Mouse (Mus musculus): ENCODE measurements around the gene Zdhhc18. TPM values are rescaled to one million over a fixed set of nuclear protein-coding genes. Genes with fewer than 3 reads are reported as not detected.
A peak's percentile ranks its signal among the peaks of the same experiment; 100 is the strongest.

Zdhhc18 gene
- total RNA-seq, 2 experiments from 2014 or later = 29.3 to 32.9 TPM

DNA sequence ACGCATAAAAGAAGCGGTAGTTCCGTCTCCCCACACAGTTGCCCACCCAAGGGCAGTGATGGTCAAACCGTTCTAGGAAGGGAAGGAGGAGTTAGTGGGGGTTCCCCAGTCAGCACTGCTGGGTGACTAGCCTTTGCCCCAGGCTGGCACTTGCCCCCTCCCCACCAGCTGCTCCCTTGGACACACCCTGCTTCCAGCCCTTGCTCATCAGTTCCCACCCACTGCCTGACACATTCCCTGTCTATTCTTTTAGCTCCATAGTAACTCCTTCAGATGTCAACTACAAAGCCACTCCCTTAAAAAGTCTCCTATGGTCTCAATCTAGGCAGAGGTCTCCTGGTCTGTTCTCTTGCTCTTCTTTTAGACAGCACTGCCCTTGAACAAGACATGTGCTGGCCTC lies 36.1 kb downstream of the Zdhhc18 start:
- no peak for DNase-seq (ENCODE audit: low spot score in 2 of 2)
- intact Hi-C loops (cut with DNase I) = no loop called here

GRCm38 (mm10) chr4:133613026-133613425 lies 36.9 kb downstream of the Zdhhc18 start:
- no peak for DNase-seq (ENCODE audit: low spot score in 2 of 2)
- intact Hi-C loops (cut with DNase I) = no loop called here

DNA sequence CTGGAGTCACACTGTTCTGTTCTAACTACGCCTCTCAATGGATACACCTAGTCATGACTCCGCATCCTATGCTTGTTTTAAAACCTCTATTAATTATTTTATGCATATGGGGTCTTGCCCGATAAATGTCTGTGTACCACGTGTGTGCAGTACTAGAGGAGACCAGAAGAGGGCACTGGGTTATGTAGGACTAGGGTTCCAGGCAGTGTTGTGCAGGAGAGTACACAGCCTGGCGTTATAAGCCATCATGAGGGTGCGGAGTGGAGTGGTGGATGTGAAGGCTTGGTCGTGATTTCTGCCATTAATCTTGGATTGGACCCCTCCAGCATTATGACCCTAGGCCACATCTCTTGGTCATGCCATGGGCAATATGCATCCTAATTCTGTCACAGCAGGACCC lies 37.5 kb downstream of the Zdhhc18 start:
- intact Hi-C loops (cut with DNase I) = no loop called here
- DNase-seq (ENCODE audit: low spot score in 2 of 2) = no peak

GRCm38 (mm10) chr4:133611815-133612214 lies 38.1 kb downstream of the Zdhhc18 start:
- DNase-seq (ENCODE audit: low spot score in 2 of 2) = no peak
- intact Hi-C loops (cut with DNase I) = no loop called here

GRCm38 (mm10) chr4:133609719-133610118 lies 40.2 kb downstream of the Zdhhc18 start:
- peak; percentile 68 to 79 for DNase-seq (ENCODE audit: low spot score in 2 of 2)
- intact Hi-C loops (cut with DNase I) = no loop called here

- no peak for DNase-seq (ENCODE audit: low spot score in 2 of 2)
- intact Hi-C loops (cut with DNase I) = no loop called here
Observed at GRCm38 (mm10) chr4:133607284-133607683, 42.7 kb downstream of the Zdhhc18 start.

DNA sequence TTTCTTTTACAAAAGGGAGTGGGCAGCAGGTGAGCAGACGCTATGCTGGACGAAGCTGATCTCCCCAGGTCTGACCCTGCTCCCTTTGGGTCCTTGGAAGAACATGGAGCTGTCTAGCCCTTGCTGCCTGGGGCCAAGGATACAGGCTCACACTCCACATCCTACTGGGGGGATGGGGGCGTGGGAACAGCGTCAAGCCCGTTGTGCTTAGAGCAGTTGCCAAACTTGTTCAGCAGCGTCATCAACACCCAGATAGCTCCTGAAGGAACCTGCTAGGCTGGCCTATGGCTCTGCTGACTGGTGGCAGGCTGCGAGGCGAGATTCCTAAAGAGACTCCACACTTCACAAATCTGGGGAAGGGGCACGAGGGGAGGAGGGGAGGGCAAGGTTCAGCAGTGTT lies 44.6 kb downstream of the Zdhhc18 start:
- intact Hi-C loops (cut with DNase I) = no loop called here
- DNase-seq (ENCODE audit: low spot score in 2 of 2) = no peak

DNA sequence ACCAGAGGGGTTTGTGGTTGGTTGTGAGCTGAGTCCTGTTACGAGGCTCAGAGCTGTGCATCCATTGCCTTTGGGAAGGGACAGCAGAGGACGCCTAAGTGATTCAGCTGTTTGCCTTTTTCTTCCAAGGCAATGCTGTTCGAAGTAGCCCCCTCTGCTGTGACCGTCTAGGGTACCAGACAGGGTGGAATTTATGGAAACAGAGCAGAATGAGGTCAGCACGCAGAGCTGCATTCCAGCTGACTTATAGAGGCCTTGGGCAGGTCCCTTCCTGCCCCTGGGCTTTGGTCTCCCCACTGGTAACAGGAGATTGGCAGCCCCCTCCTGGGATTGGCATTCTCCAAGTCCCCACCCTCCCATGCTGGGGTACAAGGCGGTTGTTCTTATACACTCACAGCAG lies 45.1 kb downstream of the Zdhhc18 start:
- no peak for DNase-seq (ENCODE audit: low spot score in 2 of 2)
- intact Hi-C loops (cut with DNase I) = no loop called here

DNA sequence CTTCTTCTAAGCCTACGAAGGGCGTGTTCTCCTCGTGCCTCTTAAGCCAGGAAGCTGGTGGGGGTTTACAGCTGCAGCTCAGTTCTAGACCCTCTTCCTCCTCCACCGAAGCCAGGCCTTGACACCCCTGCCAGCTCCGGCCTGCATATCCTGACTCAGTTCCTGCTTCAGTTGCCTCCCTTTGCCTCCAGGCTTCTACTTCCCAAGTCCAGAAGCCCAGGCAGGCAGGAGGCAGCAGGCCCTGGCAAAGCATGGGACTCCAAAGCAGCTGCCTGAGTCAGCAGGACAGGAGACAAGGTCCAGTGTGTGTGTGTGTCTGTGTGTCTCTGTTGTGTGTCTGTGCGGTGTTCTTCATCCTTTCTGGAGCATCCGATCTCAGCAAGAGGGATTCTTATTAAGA lies 45.8 kb downstream of the Zdhhc18 start:
- intact Hi-C loops (cut with DNase I) = no loop called here
- no peak for DNase-seq (ENCODE audit: low spot score in 2 of 2)

DNA sequence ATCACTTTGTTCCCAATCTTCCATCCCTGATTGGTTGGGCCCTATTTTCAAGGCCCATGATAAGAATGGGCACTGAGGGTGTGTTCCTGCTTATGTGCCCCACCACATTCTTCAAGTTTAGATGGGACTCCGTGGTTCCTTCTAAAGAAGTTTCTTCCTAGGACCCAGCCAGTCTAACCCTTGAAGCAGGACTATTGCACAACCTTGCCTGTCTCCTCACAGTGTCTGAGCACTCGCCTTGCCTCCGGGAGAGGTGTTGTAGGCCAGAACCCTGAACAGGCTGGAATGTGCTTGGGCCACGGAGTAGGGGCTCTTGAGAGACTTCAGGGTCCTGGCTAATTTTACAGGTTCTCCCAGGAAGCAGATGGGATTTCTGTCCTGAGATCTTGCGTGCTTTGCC lies 46.9 kb downstream of the Zdhhc18 start:
- DNase-seq (ENCODE audit: low spot score in 2 of 2) = no peak
- intact Hi-C loops (cut with DNase I) = no loop called here

DNA sequence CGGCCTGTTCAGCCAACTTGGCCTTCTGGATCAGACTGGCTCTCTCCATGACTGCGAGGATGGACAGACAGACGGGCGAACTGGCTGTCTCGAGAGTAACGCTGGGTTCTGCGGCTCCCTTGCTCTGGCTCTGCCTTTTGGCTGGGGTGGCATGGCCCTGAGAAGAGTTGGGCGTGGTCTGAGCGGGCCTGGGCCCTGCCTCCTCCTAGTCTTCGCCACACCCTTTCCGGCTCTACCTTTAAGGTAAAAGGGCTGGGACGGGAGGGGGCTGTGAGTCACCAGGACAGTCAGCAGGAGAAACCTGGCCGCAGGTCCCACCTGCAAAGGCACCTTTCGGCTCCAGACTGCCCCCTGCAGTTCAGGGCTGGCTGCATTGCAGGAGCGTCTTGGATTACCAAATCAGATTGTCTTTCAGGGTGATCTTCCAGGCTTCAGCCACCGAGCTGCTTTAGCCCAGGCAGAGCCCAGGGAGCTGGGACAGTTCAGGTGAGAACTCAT lies 48.2 kb downstream of the Zdhhc18 start, which contains the start of gene Sfn:
Sfn (minus strand) TSS at position 448 of the 498 bp plus-strand sequence.
- DNase-seq (ENCODE audit: low spot score in 2 of 2) = no peak
- intact Hi-C loops (cut with DNase I) = no loop called here

DNA sequence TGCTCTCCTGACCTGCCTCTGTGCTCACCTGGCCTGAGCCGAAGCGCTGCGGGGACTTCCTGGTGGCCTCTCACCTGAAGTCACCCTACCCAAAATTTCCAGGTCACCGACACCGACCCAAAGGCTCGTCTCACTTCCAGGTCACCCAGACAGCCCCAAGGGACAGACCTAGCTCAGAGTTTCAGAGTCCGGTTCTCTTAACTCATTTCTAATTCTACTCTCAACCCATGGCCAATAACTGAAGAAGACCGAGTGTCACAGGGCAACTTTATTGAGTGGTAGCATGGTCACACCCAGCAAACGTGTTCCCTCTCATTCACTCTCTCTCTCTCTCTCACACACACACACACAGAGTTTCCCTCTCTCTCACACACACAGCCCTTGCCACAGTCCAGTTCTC lies 49.6 kb downstream of the Zdhhc18 start:
- intact Hi-C loops (cut with DNase I) = no loop called here
- DNase-seq (ENCODE audit: low spot score in 2 of 2) = no peak

DNA sequence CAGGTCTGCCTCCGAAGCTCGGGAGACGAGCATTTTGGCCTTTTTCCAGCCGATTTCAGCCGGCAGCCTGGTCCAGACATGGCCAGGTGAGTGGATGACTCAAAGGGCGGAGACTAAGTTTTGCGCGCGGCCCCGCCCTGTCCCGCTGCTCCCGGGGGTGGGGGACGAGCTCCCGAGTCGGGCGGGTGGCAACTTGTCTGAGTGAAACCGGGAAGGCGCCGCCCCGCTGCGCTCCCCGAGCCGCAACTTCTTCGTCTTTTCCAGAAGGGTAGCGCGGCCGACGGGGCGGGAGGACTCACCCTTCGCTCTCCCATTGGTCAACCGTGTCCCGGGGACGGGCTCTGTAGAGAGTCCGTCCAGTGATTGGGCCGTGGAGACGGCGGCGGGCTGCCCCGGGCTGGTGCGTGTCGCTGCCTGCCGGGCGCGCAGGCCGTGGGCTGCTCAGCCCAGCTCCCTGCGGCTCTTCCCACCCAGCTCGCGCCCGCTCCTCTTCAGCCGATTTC lies 50.3 kb downstream of the Zdhhc18 start:
- intact Hi-C loops (cut with DNase I) = loop anchor here (5.0 kb wide), 1 partner anchor 33 kb away; no protein-coding TSS in a partner anchor
- peak; percentile 78 to 79 for DNase-seq (ENCODE audit: low spot score in 2 of 2)

GRCm38 (mm10) chr4:133599116-133599515 lies 50.8 kb downstream of the Zdhhc18 start:
- intact Hi-C loops (cut with DNase I) = loop anchor here (5.0 kb wide), 1 partner anchor 33 kb away; no protein-coding TSS in a partner anchor
- DNase-seq (ENCODE audit: low spot score in 2 of 2) = no peak

- intact Hi-C loops (cut with DNase I) = loop anchor here (5.0 kb wide), 1 partner anchor 34 kb away; no protein-coding TSS in a partner anchor
- DNase-seq (ENCODE audit: low spot score in 2 of 2) = no peak
Observed at GRCm38 (mm10) chr4:133598616-133599015, 51.3 kb downstream of the Zdhhc18 start.

DNA sequence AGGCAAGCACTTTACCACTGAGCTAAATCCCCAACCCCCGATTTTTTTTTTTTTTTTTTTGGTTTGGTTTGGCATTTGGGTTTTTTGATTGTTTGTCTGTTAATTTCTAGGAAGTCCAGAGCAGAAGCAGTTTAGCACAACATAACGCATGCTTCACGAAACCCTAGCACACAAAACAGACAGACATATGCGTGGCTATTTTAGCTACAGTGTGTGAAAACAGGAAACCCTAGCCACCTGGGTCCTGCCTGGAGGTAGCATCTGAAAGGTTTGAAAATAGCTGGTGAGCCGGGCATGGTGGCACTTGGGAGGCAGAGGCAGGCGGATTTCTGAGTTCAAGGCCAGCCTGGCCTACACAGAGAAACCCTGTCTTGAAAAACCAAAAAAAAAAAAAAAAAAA lies 53.9 kb downstream of the Zdhhc18 start:
- intact Hi-C loops (cut with DNase I) = loop anchor here (5.0 kb wide), 1 partner anchor 36 kb away; no protein-coding TSS in a partner anchor

DNA sequence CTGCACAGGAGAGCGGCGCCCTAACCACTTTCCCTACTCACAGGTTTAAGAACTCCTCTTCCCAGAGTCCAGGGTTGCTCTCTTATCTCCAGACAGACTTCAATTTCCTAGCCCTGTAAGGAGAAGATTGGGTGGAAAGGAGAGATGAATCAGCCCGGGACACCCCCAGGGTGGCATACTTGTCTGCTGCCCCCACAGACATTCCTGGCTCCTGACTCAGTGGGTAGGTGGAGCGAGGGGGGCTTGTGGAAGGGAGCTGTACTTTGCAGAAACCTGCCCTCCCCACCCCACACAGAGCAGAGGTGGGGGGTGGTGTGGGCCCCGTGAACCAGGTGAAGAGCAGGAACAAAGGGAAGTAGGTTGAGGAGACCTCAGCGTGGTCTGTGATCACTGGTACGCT lies 54.4 kb downstream of the Zdhhc18 start:
- intact Hi-C loops (cut with DNase I) = loop anchor here (5.0 kb wide), 1 partner anchor 37 kb away; no protein-coding TSS in a partner anchor
- DNase-seq (ENCODE audit: low spot score in 2 of 2) = no peak

More for the DNA sequence above, 53.9 kb downstream of the Zdhhc18 start:
- no peak for DNase-seq (ENCODE audit: low spot score in 2 of 2)

- peak; percentile 37 to 69 for DNase-seq (ENCODE audit: low spot score in 2 of 2)
- intact Hi-C loops (cut with DNase I) = loop anchor here (1.0 to 5.0 kb wide), 2 partner anchors 60 to 237 kb away; partner anchors contain the start of gene Zdhhc18
Observed at GRCm38 (mm10) chr4:133592570-133592969, 57.4 kb downstream of the Zdhhc18 start.

DNA sequence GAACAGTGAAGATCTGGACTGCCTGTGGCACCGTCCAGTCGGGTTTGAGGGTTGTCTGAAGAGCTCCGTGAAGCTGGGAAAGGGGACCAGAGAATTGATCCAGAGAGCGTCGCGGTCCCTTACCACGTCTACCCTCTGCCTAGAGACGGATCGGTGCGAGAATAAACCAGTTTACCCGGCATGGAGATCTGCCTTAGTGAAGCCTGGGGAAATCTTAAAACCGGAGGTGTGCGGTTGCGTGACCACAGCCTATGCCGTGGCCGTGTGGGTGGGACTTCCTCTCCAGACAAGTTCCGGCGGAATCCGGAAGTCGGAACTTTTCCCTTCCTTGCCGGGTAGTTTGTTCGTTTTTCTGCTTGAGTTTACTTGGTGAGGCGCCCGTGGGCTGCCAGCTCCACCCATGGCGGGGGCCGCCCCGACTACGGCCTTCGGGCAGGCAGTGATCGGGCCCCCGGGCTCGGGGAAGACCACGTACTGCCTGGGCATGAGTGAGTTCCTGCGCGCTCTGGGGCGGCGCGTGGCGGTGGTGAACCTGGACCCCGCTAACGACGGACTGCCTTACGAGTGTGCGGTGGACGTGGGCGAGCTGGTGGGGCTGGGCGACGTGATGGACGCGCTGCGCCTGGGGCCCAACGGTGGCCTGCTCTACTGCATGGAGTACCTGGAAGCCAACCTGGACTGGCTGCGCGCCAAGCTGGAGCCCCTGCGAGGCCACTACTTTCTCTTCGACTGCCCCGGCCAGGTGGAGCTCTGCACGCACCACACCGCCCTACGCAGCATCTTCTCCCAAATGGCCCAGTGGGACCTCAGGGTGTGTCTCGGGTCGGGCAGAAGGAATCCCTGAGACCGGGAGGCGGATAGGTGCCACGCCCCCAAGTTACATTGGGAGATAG lies 65.6 kb downstream of the Zdhhc18 start, which contains the start of gene Gpn2:
Gpn2 (plus strand) TSS at position 304 of the 893 bp plus-strand sequence.
- DNase-seq (ENCODE audit: low spot score in 2 of 2) = peak; percentile 85
- intact Hi-C loops (cut with DNase I) = no loop called here

DNA sequence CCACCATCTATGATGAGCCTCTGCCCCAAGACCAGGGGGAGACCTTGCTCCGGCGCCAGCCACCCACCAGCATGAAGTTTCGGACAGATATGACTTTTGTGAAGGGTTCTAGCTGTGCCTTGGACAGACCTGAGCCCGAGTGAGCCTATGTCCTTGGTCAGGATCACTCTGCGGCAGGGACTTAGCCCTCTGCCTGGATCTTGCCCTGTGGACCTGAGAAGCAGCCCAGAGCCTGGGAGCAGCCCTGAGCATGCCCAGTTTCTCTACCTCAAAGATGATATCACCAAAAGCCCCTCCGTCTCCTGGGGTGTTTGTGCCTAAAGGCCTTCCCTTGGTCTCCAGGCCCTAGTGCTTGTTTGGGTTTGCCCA lies 66.3 kb downstream of the Zdhhc18 start:
- intact Hi-C loops (cut with DNase I) = no loop called here
- DNase-seq (ENCODE audit: low spot score in 2 of 2) = no peak
